Mouse (Mus musculus): Measurements from ENCODE around the gene Elmod2.

DNA sequence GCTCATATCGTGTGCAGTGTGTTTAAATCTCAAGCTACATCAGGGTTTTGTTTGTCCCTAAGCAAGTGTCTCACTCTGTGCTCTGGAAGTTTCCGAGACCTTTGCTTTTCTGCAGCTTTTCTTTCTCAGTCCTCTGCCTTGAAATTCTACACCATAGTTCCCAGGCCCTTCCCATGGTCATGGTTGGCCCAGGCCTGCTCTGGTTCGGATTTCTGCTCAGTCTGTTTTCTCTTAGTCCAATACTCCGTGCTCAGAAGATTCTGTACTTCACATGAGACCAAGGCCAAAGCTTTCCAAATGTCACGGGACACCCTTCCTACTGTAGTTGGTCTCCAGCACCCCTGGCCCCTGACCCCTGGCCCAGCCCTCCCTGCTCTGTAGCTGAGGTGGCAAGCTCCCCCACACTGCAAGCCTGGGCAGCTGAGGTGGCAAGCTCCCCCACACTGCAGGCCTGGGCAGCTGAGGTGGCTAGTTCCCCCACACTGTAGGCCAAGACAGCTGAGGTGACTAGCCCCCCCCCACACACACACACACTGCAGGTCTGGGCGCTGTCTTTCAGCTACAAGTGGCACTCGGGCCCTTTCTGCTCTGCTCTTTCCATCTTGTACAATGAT, 31.0 kb upstream of the Elmod2 start:
- no peak for TF ChIP-seq CTCF (IDR thresholded peaks at IDR 0.05; ENCODE audit: extremely low read depth, insufficient read length, insufficient replicate concordance, low read depth, low read length)
- no peak for TF ChIP-seq POLR2A (IDR thresholded peaks at IDR 0.05; ENCODE audit: low read depth, low read length)

Data from small intestine, adult 2 months (tissue).